Mouse (Mus musculus) thymus, adult 2 months (tissue): ENCODE measurements around the gene Cdk14. TPM values are rescaled to one million over a fixed set of nuclear protein-coding genes. Genes with fewer than 3 reads are reported as not detected.
A peak's percentile ranks its signal among the peaks of the same experiment; 100 is the strongest.

Experiments
- DNase-seq: peaks from one replicate; pipeline ENCODE4 v3.0.0; 2021
- H3K27ac ChIP-seq: fragments of 200-500 bp; 2 replicates; pipeline ENCODE4 v1.5.1; 2012; ENCODE audit warnings: low read length, control low read depth; ENCODE audit not compliant: control insufficient read depth, insufficient read depth
- H3K27me3 ChIP-seq: fragments of 200-500 bp; 2 replicates; pipeline ENCODE4 v1.6.1; 2012; ENCODE audit warnings: mild to moderate bottlenecking, low read length, moderate library complexity, mixed read lengths; ENCODE audit not compliant: control insufficient read depth, insufficient read depth
- H3K36me3 ChIP-seq: fragments of 200-500 bp; 2 replicates; pipeline ENCODE4 v1.6.1; 2012; ENCODE audit warnings: mild to moderate bottlenecking, low read length, moderate library complexity; ENCODE audit not compliant: control insufficient read depth, insufficient read depth
- H3K4me1 ChIP-seq: fragments of 200-500 bp; replicated peaks from 2 replicates; pipeline ENCODE4 v1.6.1; 2012; ENCODE audit warnings: low read length; ENCODE audit not compliant: control insufficient read depth, insufficient read depth
- H3K4me3 ChIP-seq: fragments of 200-500 bp; 2 replicates; pipeline ENCODE4 v1.5.1; 2012; ENCODE audit warnings: mild to moderate bottlenecking, low read length, control low read depth, moderate library complexity; ENCODE audit not compliant: control insufficient read depth, insufficient read depth
- CTCF ChIP-seq: fragments of 200-500 bp; IDR thresholded peaks from 2 replicates; pipeline ENCODE4 v1.5.1; 2012; ENCODE audit warnings: mild to moderate bottlenecking, control low read depth, low read length, moderate library complexity, borderline replicate concordance; ENCODE audit not compliant: control insufficient read depth, poor library complexity, insufficient read depth; ENCODE audit errors: extremely low read depth
- POLR2A ChIP-seq: fragments of 200-500 bp; IDR thresholded peaks from 2 replicates; pipeline ENCODE4 v1.6.1; 2012; ENCODE audit warnings: mild to moderate bottlenecking, low read length, control low read depth, moderate library complexity; ENCODE audit not compliant: control insufficient read depth, poor library complexity, insufficient read depth; ENCODE audit errors: extremely low read depth
- WGBS: fragments of 180-500 bp; shearing (Covaris S2); methylation state at CpG from one replicate; pipeline ENCODE4 v1.1.7; 2018; 5-methylcytosine and 5-hydroxymethylcytosine counted together
- polyA plus RNA-seq: library from polyadenylated mRNA; depleted of rRNA; stranded (reverse); fragments of >200 nt; gene quantifications from 2 replicates; pipeline ENCODE4 v1.2.3, GENCODE M21; 2012

Cdk14 gene
- polyA plus RNA-seq, 1 experiment, result 0.90 TPM

DNA sequence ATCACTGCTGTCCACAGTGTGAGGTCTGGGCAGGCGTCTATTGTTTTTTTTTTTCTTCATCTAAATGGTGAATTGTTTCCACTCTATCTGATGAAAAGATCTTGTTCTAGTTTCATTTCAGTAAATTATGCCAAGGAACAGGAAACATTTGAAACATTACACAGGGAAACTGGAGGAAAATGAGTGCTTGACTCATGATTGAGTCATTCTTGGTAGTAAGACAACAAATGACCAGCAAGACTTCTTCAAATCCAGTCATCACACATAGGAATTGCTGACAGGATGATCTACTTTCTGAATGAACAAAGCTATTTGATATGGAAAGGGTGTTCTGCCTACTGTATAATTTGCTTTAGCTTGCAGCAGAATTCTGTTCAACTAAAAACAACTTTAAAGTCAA is 859 bp downstream of the Cdk14 start:
- Histone ChIP-seq H3K36me3 (no peaks in the 10 kb centered on the region), H3K27ac (no peak overlapping the region), H3K27me3 (no peaks in the 10 kb centered on the region), H3K4me3 (no peak overlapping the region), H3K4me1 (no peaks in the 10 kb centered on the region)
- DNase-seq, result no peak
- 98% methylated on average over 1 of the region's 1 CpGs for WGBS
- TF ChIP-seq POLR2A, result no peak
- no peak for TF ChIP-seq CTCF

DNA sequence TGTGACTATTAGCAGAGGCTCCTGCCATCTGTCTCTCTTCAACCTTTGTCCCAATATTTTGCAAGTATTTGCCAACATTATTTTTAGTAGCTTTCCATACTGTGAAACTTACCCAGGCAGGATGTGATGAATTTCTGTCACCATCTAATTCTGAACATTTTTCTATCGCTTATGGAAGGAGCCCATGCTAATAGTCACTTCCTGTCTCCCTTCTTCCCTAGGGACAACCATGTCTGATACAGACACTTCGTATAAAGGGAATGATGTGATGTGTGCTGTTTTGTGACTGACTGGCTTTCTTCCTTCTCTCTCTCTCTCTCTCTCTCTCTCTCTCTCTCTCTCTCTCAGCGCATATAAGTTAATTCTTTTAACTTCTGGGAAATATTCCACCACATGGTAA is 5.3 kb downstream of the Cdk14 start:
- H3K27ac ChIP-seq, result no peak overlapping the region
- WGBS, result 90% methylated on average over 3 of the region's 3 CpGs

DNA sequence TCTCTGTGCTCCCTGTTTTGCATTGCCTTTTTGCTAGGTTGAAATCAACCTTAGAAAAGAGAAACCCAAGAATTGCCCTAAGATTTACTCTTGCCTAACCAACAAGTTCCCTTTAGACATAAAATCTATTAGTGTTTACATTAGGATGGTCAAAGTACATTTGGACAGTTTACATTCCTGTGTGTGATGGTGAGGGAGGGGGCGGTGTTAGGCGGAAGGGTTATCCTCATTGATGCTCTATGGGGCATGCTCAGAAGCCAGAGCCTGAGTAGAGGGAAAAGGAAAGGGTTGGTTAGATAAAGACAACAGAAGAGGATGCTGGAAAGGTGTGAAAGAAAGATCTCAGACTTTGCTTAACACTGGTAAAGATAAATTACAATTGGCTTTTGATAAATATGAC is 8.2 kb downstream of the Cdk14 start:
- TF ChIP-seq CTCF (no peak), POLR2A (no peak)
- 97% methylated on average over 2 of the region's 2 CpGs for WGBS
- H3K27me3 ChIP-seq, result no peaks in the 10 kb centered on the region
- H3K36me3 ChIP-seq, result no peaks in the 10 kb centered on the region
- no peak overlapping the region for H3K27ac ChIP-seq
- DNase-seq, result no peak
- no peaks in the 10 kb centered on the region for H3K4me1 ChIP-seq
- H3K4me3 ChIP-seq, result no peak overlapping the region

More for the DNA sequence above, 5.3 kb downstream of the Cdk14 start:
- H3K4me1 ChIP-seq, result no peaks in the 10 kb centered on the region
- H3K27me3 ChIP-seq, result no peaks in the 10 kb centered on the region
- TF ChIP-seq POLR2A (no peak), CTCF (no peak)
- no peak overlapping the region for H3K4me3 ChIP-seq
- no peak for DNase-seq
- H3K36me3 ChIP-seq, result no peaks in the 10 kb centered on the region

DNA sequence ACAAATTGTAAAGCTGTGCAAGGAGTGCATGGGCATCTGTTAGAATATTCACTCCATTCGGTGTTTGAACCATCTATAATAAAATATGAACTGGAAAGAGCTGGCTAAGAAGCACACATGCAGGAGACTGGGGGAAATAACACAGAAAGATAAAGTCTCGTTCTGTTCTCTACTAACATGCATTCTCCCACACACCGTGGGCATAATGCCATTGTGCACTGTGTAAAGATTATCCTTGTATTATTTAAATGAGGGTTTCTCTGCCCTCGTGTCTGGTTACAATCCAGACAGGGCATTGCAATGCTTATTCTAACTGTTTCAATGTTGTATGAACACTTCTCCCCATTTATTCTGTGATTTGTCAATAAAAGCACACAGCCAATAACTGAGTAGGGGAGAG is 18.1 kb downstream of the Cdk14 start:
- 93% methylated on average over 4 of the region's 4 CpGs for WGBS
- Histone ChIP-seq H3K4me3 (no peak overlapping the region), H3K4me1 (no peaks in the 10 kb centered on the region), H3K27me3 (no peaks in the 10 kb centered on the region), H3K27ac (no peak overlapping the region), H3K36me3 (no peaks in the 10 kb centered on the region)
- no peak for DNase-seq
- TF ChIP-seq POLR2A, result no peak
- TF ChIP-seq CTCF, result no peak

DNA sequence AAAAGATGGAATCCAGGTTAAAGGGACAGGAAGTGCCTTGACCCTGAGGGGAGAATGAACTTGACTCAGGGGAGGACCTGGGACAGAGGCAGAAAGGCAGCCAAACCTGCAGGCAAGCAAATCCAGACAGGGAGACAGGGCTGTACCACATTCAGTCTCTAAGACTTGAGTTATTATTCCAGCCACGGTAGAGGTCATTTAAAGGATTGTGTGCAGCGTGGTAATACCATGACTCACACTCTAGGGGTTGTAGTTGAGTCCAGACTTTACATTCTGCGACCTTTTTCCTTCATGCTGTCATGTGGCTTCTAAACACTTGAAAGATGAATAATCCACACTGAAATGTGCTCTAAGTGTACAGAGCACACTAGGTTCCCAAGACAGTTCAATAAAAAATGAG is 27.3 kb downstream of the Cdk14 start:
- Histone ChIP-seq H3K36me3 (no peaks in the 10 kb centered on the region), H3K27me3 (no peaks in the 10 kb centered on the region), H3K4me1 (no peaks in the 10 kb centered on the region), H3K4me3 (no peak overlapping the region), H3K27ac (no peak overlapping the region)
- no peak for DNase-seq
- TF ChIP-seq CTCF, result no peak
- TF ChIP-seq POLR2A, result no peak
- WGBS, result 53% methylated on average over 3 of the region's 3 CpGs

DNA sequence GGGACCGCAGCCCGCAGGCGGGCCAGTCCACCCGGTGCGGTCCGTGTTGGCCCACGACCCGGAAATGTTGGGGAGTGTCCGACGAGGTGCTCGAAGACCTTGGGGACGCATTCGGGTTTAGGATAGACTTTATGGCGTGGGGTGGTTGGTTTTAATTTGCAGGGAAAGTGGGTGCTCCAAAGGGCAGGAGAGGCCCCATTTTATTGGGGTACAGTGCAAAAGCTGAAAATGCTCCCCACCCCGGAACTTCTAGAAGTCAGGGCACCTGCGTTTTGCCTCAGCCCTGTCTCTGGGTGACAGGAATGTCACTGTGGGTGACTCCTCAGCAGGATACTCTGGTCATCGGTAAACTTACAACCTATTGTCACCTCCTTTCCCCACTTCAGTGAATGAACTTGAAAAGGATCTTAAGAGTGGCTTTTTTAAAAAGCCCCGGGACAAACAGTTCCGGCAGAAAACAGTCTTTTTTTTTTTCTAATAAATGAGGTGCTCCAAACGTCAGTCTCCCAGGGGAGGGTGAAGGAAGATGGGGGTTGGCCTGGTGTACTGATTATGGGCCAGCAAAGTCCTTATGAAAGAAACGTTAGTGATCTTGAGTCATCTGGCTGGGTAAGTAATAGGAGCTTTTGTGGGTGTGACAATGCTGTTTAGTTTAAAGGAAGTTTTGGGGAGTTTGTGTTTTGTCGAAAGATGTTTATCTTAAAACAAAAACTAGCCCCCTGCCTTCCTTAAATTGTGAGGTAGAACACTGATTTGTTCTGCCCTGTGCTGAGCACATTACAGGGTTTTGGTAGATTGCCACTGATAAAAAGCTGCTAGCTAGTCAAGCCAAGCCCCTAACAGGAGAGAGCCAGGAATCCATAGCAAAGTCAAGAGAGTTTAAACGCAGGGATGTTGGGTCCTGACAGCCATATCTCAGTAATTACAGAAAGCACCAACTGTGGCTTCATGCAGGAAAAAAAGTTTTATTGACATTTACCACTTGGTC is 39.1 kb downstream of the Cdk14 start:
- DNase-seq, result no peak
- no peak for TF ChIP-seq CTCF
- no peak for TF ChIP-seq POLR2A
- 8% methylated on average over 23 of the region's 23 CpGs for WGBS
- no peak overlapping the region for H3K27ac ChIP-seq
- H3K36me3 ChIP-seq, result no peaks in the 10 kb centered on the region
- peaks cover 3% of the 10 kb centered on the region; the same call in 1 of the 2 replicates for H3K27me3 ChIP-seq
- H3K4me3 ChIP-seq, result peak overlapping the region; percentile 22
- peaks cover 3% of the 10 kb centered on the region for H3K4me1 ChIP-seq
